Mouse (Mus musculus): ENCODE data around the gene Tmem168.

The Tmem168 gene

DNA sequence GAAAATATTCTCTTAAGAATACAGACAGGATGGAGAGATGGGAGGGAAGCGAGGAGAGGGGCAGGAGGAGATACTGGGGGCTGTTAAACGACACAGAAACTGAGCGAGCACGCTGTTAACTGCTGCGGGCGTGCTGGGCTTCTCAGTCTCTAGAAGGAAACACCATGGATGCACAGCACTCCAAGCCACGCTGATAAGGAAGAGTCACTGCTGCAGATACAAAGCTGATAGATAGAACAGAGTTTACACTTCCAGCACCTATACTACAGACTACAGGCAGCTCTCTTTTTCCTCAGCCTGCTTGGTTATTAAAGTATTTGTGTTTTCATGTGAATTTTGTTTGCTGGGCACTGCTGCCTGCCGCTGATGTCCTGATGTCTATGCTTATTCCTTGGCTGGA lies 21.7 kb downstream of the Tmem168 start:
- no peak for DNase-seq (ENCODE audit: low read depth, low spot score)

DNA sequence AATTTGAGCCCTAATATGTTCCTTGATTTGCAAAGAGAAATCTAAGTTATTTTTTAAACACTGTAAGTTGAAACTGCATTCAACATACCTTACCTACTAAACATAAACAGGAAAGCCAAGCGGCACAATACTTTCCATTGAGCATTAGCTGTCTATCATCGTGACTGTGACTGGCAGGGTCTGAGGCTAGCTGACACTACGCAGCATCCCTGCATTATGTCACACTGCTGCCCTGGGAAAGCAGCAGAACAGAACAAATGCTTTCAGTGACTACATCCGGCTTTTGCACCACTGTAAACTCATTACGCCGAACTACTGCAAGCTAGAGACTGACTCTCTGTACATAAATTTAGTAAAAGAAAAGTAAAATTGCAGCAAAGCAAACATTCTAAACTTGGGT lies 23.1 kb downstream of the Tmem168 start:
- no peak for DNase-seq (ENCODE audit: low read depth, low spot score)

DNA sequence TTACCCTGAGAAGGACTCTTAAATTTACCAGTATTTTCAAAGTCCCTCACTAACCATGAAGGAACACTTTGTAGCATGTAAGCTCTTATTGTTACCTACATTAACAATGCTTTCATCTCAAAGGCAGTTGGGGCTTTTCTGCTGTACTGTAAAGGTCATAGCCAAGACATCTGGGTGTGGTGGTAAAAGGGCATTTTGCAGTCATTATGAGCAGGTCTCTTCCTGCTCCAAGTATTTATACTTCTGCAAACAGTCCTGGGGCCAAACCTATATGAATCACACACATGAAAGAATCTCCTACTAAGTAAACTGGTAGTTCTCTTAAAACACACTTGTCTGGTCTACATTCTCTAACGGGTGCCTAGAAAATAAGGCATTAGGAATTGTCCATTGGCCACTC lies 25.8 kb downstream of the Tmem168 start:
- no peak for DNase-seq (ENCODE audit: low read depth, low spot score)

DNA sequence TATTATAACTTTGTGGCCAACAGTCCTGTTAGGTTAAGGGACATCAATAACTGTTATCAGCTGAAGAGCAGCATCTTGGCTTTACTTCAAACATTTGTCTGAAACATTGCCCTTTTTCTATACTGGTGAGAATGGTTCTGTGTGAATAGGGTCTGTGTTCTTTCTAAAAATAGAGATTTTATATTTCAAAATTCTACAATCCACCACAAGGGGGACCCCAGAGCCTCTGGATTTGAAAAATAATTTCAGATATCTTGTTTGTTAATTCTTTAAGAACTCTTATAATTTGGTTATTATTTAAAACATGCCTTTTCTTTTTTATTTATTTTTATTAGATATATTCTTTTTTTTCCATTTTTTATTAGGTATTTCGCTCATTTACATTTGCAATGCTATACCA lies 42.2 kb downstream of the Tmem168 start:
- no peak for DNase-seq (ENCODE audit: low read depth, low spot score)

DNA sequence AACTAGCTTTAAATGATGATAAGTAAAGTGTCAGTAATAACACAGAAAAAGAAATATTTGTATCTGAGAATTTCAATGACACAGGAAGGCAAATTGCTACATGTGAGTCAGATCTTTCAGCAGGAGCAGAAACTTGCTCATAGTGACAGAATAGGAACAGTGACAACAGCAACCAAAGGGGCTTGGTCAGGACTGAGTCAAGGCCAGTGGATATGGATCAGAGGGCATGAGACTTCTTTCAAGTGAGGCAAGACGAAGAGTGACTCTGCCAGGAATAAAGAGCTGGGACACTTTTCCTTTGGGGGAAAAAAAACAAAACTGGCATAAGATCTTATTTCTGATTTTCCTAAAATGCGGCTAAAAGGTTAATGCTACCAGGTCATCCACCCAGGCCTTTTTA lies 52.6 kb downstream of the Tmem168 start:
- no peak for DNase-seq (ENCODE audit: low read depth, low spot score)

DNA sequence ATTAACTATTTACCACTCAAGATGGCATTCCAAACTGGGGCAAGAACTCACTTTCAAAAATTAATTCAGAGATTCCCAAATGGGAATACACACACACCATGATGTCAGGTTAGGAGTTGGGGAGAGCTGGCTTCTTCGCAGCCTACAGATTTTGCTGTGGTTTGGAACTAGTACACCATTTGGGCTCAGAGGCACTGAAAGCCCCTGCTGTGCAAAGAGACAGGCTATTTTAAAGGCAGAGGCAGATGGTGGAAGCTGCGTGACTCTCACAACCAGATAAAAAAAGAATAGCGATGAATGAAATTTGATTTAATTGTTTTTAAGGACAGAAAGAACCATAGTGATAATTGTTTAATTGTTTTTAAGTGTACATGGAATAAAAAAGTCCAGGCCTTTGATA lies 66.1 kb downstream of the Tmem168 start:
- no peak for DNase-seq (ENCODE audit: low read depth, low spot score)

DNA sequence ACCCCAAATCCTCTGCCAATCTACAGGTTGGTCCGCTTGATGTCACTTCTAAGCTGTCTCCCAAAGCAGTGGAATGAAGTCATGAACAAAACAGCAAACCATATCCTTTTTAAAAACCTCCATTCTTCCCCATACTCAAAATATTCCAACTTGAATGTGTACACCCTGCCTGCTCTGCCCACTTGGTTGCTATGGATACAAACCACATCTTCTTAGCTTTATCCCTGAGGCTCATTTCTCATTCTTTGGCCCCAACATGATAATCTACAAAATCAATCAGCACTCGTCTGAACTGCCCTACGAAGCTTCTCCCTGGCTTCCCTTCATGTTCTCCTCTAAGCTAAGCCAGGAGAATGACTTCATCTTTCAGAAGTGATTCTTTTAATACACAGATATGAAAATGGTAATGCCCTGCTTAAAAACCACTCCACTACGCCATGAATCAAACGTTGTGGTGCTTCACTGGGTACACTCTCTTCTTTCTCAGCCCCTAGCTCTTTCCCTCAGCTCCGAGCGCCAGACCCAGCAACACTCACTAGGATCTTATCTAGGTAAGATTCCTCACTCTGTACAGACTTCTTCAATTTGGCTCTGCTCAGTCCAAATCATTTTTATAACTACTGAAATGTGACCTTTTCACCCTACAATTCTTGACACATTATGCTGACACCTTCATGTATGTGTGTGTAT lies 70.5 kb downstream of the Tmem168 start:
- no peak for DNase-seq (ENCODE audit: low read depth, low spot score)
